Mouse (Mus musculus) hindbrain, embryonic 11.5 days (tissue): ENCODE measurements around the gene Hist1h4h. TPM values are rescaled to one million over a fixed set of nuclear protein-coding genes. Genes with fewer than 3 reads are reported as not detected.
"Not testable (repeated sequence)": the region's sequence is repeated elsewhere in the genome, so short reads cannot be mapped to it uniquely, and the experiment has no call there.

Experiments used
- ATAC-seq: fragments of 200-750 bp; cut with Nextera tagmentation; 2 replicates; pipeline ENCODE4 v1.8.0; 2017; ENCODE audit warnings: mild to moderate bottlenecking, moderate TSS enrichment, moderate library complexity; ENCODE audit not compliant: low FRiP score
- DNase-seq: peaks from one replicate; pipeline ENCODE4 v3.0.0-alpha.2; 2015; ENCODE audit warnings: low spot score
- H3K27ac ChIP-seq: fragments of 300-500 bp; sonication (generic); 2 replicates; pipeline ENCODE4 v1.5.1; 2014; ENCODE audit warnings: mild to moderate bottlenecking, low read depth, low read length
- H3K27me3 ChIP-seq: fragments of 300-500 bp; sonication (generic); 2 replicates; pipeline ENCODE4 v1.6.1; 2014; ENCODE audit warnings: mild to moderate bottlenecking, low read length, moderate library complexity, mixed read lengths; ENCODE audit not compliant: control insufficient read depth, insufficient read depth
- H3K36me3 ChIP-seq: fragments of 300-500 bp; sonication (generic); 2 replicates; pipeline ENCODE4 v1.6.1; 2014; ENCODE audit warnings: mild to moderate bottlenecking, low read length, moderate library complexity, mixed read lengths; ENCODE audit not compliant: control insufficient read depth, insufficient read depth
- H3K4me1 ChIP-seq: fragments of 300-500 bp; sonication (generic); replicated peaks from 2 replicates; pipeline ENCODE4 v1.6.1; 2014; ENCODE audit warnings: low read length, mixed read lengths; ENCODE audit not compliant: control insufficient read depth, insufficient read depth
- H3K4me2 ChIP-seq: fragments of 300-500 bp; sonication (generic); replicated peaks from 2 replicates; pipeline ENCODE4 v1.6.1; 2014; ENCODE audit warnings: mild to moderate bottlenecking, low read depth, low read length
- H3K4me3 ChIP-seq: fragments of 300-500 bp; sonication (generic); 2 replicates; pipeline ENCODE4 v1.5.1; 2014; ENCODE audit warnings: low read depth, low read length
- H3K9ac ChIP-seq: fragments of 300-500 bp; sonication (generic); 2 replicates; pipeline ENCODE4 v1.6.1; 2014; ENCODE audit warnings: low read depth, low read length
- H3K9me3 ChIP-seq: fragments of 300-500 bp; sonication (generic); 2 replicates; pipeline ENCODE4 v1.6.1; 2016; ENCODE audit warnings: low read length; ENCODE audit not compliant: control insufficient read depth
- WGBS: fragments of 180-500 bp; shearing (Covaris S2); extraction: QIAGEN DNeasy Blood & Tissue Kit; methylation state at CpG from one replicate; pipeline ENCODE4 v1.1.7; 2014; 5-methylcytosine and 5-hydroxymethylcytosine counted together
- polyA plus RNA-seq: library from polyadenylated mRNA; unstranded; fragments of >200 nt; fragmentation: Nextera tagmentation; extraction: Ambion mirVana; gene quantifications from 2 replicates; pipeline ENCODE4 v1.2.1, GENCODE M21; 2014

Gene Hist1h4h
- polyA plus RNA-seq, 1 experiment from 2014 or later = 4.7 TPM

GRCm38 (mm10) chr13:23554925-23555838 lies 24.3 kb downstream of the Hist1h4h start:
- no peaks in the 10 kb centered on the region for H3K4me1 ChIP-seq
- H3K9ac ChIP-seq = peak overlapping the region; percentile 90
- peak overlapping the region; percentile 98 for H3K4me2 ChIP-seq
- H3K27me3 ChIP-seq = no peaks in the 10 kb centered on the region
- peak; percentile 86 for ATAC-seq
- under 1% methylated on average over 52 of the region's 54 CpGs for WGBS
- H3K27ac ChIP-seq = peak overlapping the region; percentile 97
- peak overlapping the region; percentile 57 for H3K4me3 ChIP-seq
- DNase-seq = peak; percentile 84
- H3K36me3 ChIP-seq = no peaks in the 10 kb centered on the region
- no peaks in the 10 kb centered on the region for H3K9me3 ChIP-seq

GRCm38 (mm10) chr13:23555839-23556416 lies 25.1 kb downstream of the Hist1h4h start:
- under 1% methylated on average over 18 of the region's 18 CpGs for WGBS
- Histone ChIP-seq H3K27me3 (no peaks in the 10 kb centered on the region), H3K4me1 (no peaks in the 10 kb centered on the region)

GRCm38 (mm10) chr13:23556906-23557305 lies 26.1 kb downstream of the Hist1h4h start:
- Histone ChIP-seq H3K4me2 (no peak overlapping the region; the same call in 1 of the 2 replicates), H3K4me1 (no peaks in the 10 kb centered on the region), H3K36me3 (no peaks in the 10 kb centered on the region), H3K4me3 (no peak overlapping the region), H3K9ac (no peak overlapping the region), H3K9me3 (no peaks in the 10 kb centered on the region), H3K27me3 (no peaks in the 10 kb centered on the region), H3K27ac (0 out of 2 replicates have a peak overlapping the region, but pooled peaks have one; percentile 36)
- WGBS = 73% methylated on average over 3 of the region's 3 CpGs
- DNase-seq (no peak), ATAC-seq (no peak)

More at GRCm38 (mm10) chr13:23555839-23556416, 25.1 kb downstream of the Hist1h4h start:
- peak; percentile 82 for ATAC-seq
- H3K9ac ChIP-seq = peak overlapping the region; percentile 90
- peak overlapping the region; percentile 97 for H3K27ac ChIP-seq
- H3K4me2 ChIP-seq = peak overlapping the region; percentile 98
- no peaks in the 10 kb centered on the region for H3K9me3 ChIP-seq
- no peaks in the 10 kb centered on the region for H3K36me3 ChIP-seq
- H3K4me3 ChIP-seq = peak overlapping the region; percentile 57
- DNase-seq = peak; percentile 85

- H3K27me3 ChIP-seq, DNase-seq, H3K4me1 ChIP-seq, ATAC-seq, H3K4me2 ChIP-seq, H3K27ac ChIP-seq, H3K9me3 ChIP-seq, H3K4me3 ChIP-seq, H3K9ac ChIP-seq, H3K36me3 ChIP-seq: not testable (repeated sequence)
- 29% methylated on average over 2 of the region's 2 CpGs for WGBS
Observed at GRCm38 (mm10) chr13:23560699-23561098, 29.8 kb downstream of the Hist1h4h start.

- not testable (repeated sequence) for H3K4me1 ChIP-seq, H3K27me3 ChIP-seq, H3K9ac ChIP-seq, H3K36me3 ChIP-seq, DNase-seq, H3K4me2 ChIP-seq, H3K9me3 ChIP-seq, ATAC-seq
- Histone ChIP-seq H3K4me3 (peak overlapping the region; percentile 31), H3K27ac (peak overlapping the region; percentile 95)
- 0% methylated on average over 2 of the region's 5 CpGs for WGBS
Observed at GRCm38 (mm10) chr13:23561531-23561882, 30.7 kb downstream of the Hist1h4h start.

GRCm38 (mm10) chr13:23561883-23562659 lies 31.2 kb downstream of the Hist1h4h start, which contains the start of gene Hist1h3e:
Hist1h3e (minus strand) TSS chr13:23562369.
- DNase-seq = peak; percentile 96
- peak; percentile 99 for ATAC-seq
- H3K9ac ChIP-seq = peak within 1 kb of the TSS; percentile 66
- H3K36me3 ChIP-seq, H3K4me1 ChIP-seq, H3K9me3 ChIP-seq, H3K27me3 ChIP-seq: not testable (repeated sequence)
- peak within 1 kb of the TSS; percentile 95 for H3K27ac ChIP-seq
- peak within 1 kb of the TSS; percentile 58 for H3K4me2 ChIP-seq
- 1% methylated on average over 37 of the region's 67 CpGs for WGBS
- peak within 1 kb of the TSS; percentile 31 for H3K4me3 ChIP-seq

- Histone ChIP-seq H3K4me1 (no peaks in the 10 kb centered on the region), H3K9ac (peak overlapping the region; percentile 66), H3K9me3 (no peaks in the 10 kb centered on the region), H3K27ac (peak overlapping the region; percentile 95), H3K27me3 (no peaks in the 10 kb centered on the region), H3K4me3 (peak overlapping the region; percentile 31), H3K4me2 (peak overlapping the region; percentile 58), H3K36me3 (no peaks in the 10 kb centered on the region)
- DNase-seq = peak; percentile 76
- 3% methylated on average over 18 of the region's 18 CpGs for WGBS
- peak; percentile 53 for ATAC-seq
Observed at GRCm38 (mm10) chr13:23562699-23563462, 32.0 kb downstream of the Hist1h4h start.

- ATAC-seq (no peak), DNase-seq (no peak)
- WGBS = 84% methylated on average over 2 of the region's 2 CpGs
- Histone ChIP-seq H3K27me3 (no peaks in the 10 kb centered on the region), H3K4me2 (no peak overlapping the region), H3K27ac (0 out of 2 replicates have a peak overlapping the region, but pooled peaks have one; percentile 3), H3K4me1 (no peaks in the 10 kb centered on the region), H3K9ac (no peak overlapping the region), H3K9me3 (no peaks in the 10 kb centered on the region), H3K36me3 (no peaks in the 10 kb centered on the region), H3K4me3 (no peak overlapping the region)
Observed at GRCm38 (mm10) chr13:23564482-23564881, 33.6 kb downstream of the Hist1h4h start.
